Mouse (Mus musculus) retina, embryonic 14.5 days (tissue): Measurements from ENCODE around the gene Spata13.

ENCODE experiments used
- DNase-seq: peaks from one replicate; pipeline ENCODE4 v3.0.0-alpha.2; 2015; ENCODE audit warnings: low spot score

Gene Spata13

DNA sequence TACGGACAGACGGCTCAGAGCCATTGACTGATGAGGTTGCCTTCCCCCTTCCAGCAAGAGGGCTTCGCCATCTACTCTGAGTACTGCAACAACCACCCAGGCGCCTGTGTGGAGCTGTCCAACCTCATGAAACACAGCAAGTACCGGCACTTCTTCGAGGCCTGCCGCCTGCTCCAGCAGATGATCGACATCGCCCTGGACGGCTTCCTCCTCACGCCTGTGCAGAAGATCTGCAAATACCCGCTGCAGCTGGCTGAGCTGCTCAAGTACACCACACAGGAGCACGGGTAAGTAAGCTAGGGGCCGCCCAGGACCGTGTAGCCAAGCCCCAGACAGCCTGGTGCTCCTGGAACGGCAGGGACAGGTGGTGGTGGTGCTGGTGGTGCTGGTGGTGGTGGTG, 117.8 kb downstream of the Spata13 start:
- DNase-seq = no peak

GRCm38 (mm10) chr14:60752892-60753800, 119.3 kb downstream of the Spata13 start:
- DNase-seq = no peak

- no peak for DNase-seq
Measured at GRCm38 (mm10) chr14:60753801-60754126, 120.0 kb downstream of the Spata13 start.

DNA sequence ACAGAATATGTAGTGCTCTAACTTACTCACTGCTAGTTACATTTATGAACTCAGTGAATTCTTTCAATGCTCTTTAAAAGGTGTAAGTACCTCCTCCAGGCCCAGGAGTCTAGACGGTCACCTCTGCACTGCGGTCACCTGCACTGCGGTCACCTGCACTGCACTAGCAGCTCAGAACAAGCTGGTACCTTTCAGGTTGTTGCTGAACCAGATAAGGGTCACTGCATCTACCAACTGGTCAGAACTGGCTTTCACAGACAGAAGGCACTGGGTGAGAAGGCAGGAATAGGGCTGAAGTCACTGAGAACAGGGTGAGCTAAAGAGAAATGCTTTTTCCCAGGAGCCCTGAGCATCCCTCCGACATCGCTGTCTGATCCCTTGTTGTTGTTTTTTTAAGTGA, 120.9 kb downstream of the Spata13 start:
- DNase-seq = no peak

GRCm38 (mm10) chr14:60756271-60756670, 122.5 kb downstream of the Spata13 start:
- no peak for DNase-seq

DNA sequence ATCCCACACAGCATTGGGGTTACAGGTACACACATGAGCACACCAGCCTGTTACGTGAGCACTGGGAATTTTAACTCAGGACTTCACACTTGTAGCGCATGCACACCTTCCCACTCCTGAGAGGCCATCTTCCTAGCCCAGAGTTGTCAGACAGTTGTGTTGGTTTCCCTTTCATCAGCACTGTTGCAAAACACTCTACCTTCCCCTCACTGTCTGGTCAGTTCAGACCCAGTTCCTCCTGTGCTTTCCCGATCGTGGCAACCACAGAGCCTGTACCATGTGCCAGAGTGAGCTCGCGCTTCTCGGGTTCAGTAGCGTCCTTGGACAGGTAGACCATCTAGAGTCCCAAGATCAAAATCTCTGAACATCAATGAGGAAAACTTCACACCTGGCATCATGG, 123.5 kb downstream of the Spata13 start:
- no peak for DNase-seq

GRCm38 (mm10) chr14:60757722-60758121, 123.9 kb downstream of the Spata13 start:
- no peak for DNase-seq

GRCm38 (mm10) chr14:60759097-60759496, 125.3 kb downstream of the Spata13 start:
- DNase-seq = no peak

GRCm38 (mm10) chr14:60761801-60762200, 128.0 kb downstream of the Spata13 start:
- DNase-seq = no peak

- no peak for DNase-seq
Measured at GRCm38 (mm10) chr14:60762754-60763153, 129.0 kb downstream of the Spata13 start.

DNA sequence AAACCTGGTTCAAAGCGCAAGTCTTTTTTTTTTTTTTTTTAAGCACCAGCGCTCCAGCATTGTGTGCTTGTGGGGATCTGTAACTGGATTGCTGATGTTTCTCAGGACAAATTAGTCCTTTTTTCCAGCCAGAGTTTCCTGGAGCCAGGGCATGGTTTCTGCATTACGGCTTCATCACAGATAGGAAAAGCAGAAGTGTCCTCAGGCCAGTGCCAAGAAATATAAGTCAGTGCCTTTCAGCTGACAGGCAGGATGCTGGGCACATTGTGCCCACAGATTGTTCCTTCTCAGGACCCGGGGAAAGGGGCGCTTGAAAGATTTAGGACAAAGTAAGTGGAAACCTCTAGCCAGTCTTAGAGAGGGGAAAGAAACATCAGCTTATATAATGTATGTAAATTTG, 129.9 kb downstream of the Spata13 start:
- DNase-seq = no peak

GRCm38 (mm10) chr14:60764526-60764925, 130.7 kb downstream of the Spata13 start:
- DNase-seq = no peak

- no peak for DNase-seq
Measured at GRCm38 (mm10) chr14:60765025-60765424, 131.2 kb downstream of the Spata13 start.

DNA sequence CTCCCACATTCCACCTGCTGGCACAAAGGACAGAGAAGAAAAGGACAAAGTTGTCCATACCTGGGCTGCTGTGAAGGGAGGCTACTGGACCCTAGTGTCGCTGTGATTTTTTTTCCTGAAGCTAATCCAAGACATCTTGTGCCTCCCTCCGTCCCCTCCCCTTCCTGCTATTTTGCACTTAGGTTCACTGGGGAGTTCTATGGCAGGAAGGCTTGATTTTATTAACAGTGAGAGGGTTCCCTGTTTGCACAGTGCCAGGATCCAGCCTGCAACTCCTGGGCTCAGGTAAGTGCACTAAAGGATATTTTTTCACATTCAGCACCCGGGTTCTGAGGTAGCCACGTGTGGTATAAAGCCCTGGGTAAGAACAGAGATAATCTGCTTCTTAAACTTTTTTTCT, 134.1 kb downstream of the Spata13 start, which contains the start of gene C1qtnf9:
Gene C1qtnf9, plus strand, starts transcription at position 251 of the 400 bp plus-strand sequence.
- no peak for DNase-seq

GRCm38 (mm10) chr14:60769340-60769739, 135.5 kb downstream of the Spata13 start:
- peak; percentile 32 for DNase-seq

DNA sequence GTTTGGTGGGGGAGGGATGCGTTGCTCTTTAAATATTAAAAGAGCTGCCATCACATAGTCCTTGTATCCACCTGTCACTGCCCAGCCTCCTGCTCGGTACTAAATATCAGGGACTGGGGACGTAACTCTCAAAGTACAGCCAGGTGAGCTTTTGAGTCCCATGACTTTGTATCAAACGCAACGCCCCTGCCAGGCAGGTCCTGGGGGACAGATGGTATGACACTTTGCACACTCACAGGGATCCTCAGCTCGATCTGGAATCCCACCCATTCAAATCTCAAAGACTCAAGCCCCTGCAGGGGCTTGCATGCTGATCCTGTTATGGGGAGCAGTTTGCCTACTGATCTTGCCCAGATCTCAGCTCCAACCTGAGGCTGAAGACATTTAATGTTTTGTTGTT, 136.8 kb downstream of the Spata13 start:
- no peak for DNase-seq

GRCm38 (mm10) chr14:60771057-60771456, 137.3 kb downstream of the Spata13 start:
- DNase-seq = peak; percentile 82

- DNase-seq = no peak
Measured at GRCm38 (mm10) chr14:60773476-60773875, 139.7 kb downstream of the Spata13 start.

DNA sequence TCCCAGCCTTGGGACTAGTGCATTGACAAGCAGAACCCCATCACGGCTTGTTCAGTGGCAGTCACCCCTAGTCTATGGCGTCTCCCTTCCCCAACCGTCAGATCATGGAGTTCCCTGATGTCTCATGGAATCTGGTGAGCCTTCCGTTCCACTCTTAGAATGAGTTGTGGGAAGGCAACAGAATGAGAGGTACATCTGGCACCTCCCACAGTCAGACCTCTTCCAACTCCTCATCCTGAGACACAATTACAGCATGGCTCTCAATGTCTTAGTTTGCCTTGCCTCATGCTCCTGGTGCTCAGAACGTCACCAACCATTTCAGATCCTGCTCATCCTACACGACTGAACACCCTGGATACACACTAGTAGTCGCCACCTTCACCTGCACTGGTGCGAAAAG, 142.7 kb downstream of the Spata13 start:
- DNase-seq = no peak

DNA sequence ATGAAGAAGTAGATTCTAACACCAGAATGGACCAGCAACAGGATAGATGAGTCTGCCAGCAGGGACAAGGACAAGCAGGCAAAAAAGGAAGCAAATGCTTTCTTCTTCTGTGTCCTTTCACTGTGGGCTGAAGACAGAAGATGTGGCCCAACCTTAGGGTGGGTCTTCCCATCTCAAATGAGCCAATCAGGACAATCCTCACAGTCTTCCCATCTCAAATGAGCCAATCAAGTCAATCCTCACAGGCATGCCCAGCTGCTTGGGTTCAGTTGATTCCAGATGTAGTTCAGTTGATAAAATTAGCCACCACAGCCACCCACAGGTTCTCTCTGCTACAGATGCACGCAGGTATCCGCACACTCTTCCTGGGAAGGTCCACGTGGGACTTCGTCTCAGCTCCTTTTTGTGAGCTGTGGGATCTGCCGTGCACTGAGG, 143.7 kb downstream of the Spata13 start:
- no peak for DNase-seq

DNA sequence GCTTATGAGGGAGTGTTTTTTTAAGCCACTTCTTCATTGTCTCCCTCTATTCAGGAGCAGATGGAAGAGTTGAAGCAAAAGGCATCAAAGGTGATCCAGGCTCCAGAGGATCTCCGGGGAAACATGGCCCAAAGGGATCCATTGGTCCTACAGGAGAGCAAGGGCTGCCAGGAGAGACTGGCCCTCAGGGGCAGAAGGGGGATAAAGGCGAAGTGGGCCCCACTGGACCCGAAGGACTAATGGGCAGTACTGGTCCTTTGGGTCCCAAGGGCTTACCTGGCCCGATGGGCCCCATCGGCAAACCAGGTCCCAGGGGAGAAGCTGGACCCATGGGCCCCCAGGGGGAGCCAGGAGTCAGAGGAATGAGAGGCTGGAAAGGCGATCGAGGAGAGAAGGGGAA, 145.4 kb downstream of the Spata13 start:
- no peak for DNase-seq

DNA sequence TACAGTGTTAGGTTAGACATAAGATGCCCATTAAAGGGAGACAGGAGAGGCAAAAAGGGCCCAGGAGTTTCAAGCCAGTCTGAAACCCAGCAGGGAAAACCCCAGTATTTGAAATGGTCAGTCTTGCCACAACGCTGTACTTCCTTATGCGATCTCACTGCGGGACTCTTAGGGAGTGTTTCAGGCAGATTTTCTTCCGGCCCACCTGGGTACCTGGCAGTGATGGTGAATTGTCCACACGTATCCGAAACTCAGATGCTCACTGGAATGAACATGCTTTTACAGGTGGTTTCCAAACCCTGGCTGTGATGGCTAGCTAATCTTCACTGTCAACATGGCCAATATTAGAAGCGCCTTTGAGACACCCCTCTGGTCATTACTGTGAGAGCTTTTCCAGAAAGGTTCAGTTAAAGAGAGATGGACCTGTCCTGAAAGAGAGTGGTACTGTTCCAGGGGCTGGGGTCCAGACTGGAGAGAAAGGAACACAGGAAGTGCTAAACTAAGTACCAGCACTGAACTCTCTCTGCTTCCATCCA, 148.4 kb downstream of the Spata13 start:
- DNase-seq = no peak

DNA sequence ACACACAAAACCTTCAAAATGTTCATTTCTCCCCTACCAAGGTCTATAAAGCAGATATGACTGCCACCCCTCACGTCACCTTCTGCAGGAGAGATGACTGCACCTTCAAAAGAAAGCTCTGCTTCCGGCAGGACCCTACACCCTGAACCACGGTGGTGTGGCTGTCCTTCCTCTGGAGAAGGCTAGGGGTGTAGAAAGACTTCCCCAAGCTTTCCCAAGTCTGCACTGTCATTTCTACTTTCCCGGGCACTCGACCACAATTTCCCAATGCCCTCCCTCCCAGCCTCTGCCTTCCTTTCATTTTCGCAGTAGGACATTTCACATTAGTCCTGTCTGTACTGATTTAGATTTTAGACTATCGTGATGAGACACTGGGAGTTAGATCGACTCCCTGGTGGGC, 149.4 kb downstream of the Spata13 start:
- no peak for DNase-seq
